Mouse (Mus musculus) hematopoietic stem cell, adult 5-6 weeks (primary cell): ENCODE data around the gene Mecom. TPM values are rescaled to one million over a fixed set of nuclear protein-coding genes. Genes with fewer than 3 reads are reported as not detected.

Source experiments
- ATAC-seq, 2 experiments: fragments of 125-278 bp in 1 of 2; replicated peaks in 1 of 2; 2 replicates each; pipeline ENCODE4 v1.8.0; 2016 to 2017; ENCODE audit warnings: inconsistent platforms in 2 of 2, mild to moderate bottlenecking in 2 of 2, moderate number of reproducible peaks in 2 of 2, low read depth in 1 of 2, moderate TSS enrichment in 1 of 2; ENCODE audit not compliant: low FRiP score in 2 of 2, poor library complexity in 2 of 2, severe bottlenecking in 2 of 2, insufficient read depth in 1 of 2, low TSS enrichment in 1 of 2
- total RNA-seq: library from RNA; stranded (forward); fragments of 172-1452, 232-1000 nt; gene quantifications from 2 replicates; pipeline ENCODE4 v1.2.3, GENCODE M21; 2017

Gene Mecom
- total RNA-seq, 1 experiment from 2014 or later = 82.2 TPM

GRCm38 (mm10) chr3:30093005-30093404 is 454.8 kb downstream of the Mecom start:
- ATAC-seq = no peak

DNA sequence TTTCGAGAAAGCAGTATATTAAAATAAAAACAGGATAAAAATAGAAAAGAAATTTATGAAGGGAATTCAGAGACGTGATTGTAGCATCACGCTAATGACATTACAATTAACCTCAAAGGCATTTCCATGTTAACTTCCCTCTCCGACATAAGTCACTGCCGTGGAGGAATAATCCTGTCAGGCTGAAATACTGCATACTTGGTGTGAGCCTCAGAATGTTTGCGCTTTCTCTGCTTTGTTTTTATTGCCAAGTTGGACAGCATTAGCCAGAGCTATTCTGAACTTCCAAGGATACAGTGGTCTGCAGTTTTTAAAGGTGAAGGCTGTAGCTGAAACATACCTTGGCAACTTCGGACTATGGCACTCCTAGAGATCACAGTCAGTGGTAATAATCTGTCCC is 455.3 kb downstream of the Mecom start:
- ATAC-seq = no peak

DNA sequence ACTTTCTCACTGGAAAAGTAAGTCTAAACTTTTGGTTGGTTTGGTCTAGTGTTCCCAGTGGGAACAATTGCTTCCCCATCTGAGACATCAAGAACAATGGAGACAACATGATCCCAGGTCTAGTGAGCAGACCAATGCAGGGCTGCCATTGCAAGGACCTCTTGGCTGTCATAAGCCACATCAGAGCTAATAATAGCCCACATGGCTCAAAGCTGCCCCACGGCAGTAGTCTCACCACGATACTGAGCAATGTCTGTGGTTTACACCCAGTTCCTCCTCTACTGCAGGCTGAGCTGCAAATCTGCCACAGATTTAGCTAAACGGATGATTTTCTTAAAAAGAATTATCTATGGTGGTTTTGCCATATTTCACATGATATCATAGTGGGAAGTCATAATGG is 455.9 kb downstream of the Mecom start:
- peak; percentile 88 to 90 for ATAC-seq

GRCm38 (mm10) chr3:30091401-30091800 is 456.4 kb downstream of the Mecom start:
- no peak for ATAC-seq

- no peak for ATAC-seq
Measured at GRCm38 (mm10) chr3:30086139-30086538, 461.7 kb downstream of the Mecom start.

DNA sequence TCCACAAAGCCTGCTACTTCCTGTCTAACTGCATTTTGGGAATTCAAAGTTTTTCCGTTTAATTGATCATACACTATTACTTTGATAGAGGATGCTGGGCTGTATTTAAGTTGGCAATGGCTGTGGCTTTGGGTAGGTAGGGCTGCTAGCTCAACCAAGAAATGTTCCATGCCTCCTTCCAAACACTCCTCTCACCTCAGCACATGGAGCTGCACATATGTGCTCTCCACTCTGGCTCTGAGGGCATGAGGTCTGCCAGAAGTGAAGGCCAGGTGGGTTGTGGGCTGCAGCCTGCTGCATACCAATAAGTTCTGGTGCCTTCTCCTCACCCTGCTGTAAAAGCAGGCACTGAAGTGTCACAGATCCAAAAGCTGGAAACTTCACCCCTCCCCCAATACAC is 464.0 kb downstream of the Mecom start:
- ATAC-seq = no peak

DNA sequence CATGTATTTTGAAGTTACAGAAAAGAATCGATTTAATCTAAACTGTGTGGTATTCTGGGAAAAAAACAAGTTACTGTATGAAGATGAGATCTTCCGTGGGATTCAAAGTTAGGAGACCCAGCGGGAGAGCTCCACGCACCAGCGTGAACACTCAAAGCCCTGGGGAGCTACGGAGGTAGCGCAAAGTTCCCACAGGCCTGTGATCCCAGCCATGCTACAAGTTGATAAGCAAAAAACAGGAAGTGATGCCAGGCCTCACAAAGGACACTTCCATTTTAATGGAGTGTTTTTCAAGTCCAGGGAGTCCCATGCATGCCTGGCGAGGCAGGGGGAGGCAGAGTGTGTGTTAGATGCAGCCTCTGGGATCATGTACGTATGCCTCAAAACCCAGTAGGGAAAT is 464.5 kb downstream of the Mecom start:
- peak; percentile 12 to 36; a peak in 2 of 4 replicates for ATAC-seq

DNA sequence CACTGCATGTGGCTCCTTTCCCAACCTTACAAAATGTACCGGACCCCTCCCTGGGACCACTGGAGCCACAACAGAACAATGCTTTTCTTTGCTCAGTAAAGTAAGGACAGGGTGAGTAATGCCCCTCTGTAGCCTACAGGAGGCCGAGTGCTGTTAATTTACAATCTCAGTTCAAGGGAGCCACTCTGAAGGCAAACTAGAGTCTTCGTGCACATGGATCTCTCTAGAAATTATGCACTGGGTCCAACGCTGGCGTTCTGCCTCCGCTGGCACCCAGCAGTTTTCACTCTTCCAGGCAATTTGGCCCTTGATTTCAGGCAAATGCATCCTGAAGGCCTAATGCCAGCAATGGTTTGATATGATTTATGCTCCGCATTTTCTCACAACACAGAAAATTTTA is 467.0 kb downstream of the Mecom start:
- ATAC-seq = no peak

GRCm38 (mm10) chr3:30076522-30076921 is 471.3 kb downstream of the Mecom start:
- ATAC-seq = no peak

- no peak for ATAC-seq
Measured at GRCm38 (mm10) chr3:30071271-30071670, 476.5 kb downstream of the Mecom start.

DNA sequence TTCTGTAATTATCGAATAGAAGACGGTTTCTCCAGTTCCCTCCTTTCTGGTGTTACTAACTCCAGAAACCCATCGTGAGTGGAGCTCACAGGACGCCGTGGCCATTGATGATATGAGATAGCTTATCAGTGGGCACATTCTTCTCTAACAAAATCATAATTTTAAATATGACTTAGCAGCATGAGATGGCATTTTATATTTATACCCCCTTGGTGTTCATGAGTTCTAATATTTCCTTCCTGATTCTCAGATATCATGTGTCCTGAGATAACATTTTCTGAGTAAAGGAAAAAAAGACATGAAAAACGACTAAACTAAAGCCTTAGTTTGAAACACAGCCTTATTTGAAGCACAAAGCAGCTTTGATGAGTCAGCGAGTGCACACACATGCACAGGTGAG is 481.3 kb downstream of the Mecom start:
- peak; percentile 45 to 84; a peak in 3 of 4 replicates for ATAC-seq

- ATAC-seq = no peak
Measured at GRCm38 (mm10) chr3:30060058-30060457, 487.8 kb downstream of the Mecom start.

DNA sequence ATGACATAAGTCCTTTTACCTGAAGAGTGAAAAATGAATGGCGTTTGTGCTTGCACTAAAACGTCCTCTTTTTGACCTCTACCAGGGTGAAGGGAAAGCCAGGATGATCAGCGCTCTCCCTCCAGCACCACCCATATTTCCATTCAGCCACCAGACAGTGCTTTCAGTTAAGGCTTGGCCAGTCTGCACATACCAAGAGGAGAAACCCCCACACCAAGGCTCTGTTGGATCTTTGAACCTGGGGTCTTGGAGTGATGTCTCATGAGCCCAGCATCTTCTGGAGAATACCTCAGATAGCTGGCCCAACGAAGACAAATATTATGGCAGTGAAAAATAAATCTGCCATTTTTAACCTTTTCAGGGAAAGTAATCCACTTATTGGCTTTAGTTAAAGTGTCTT is 488.2 kb downstream of the Mecom start:
- ATAC-seq = no peak

DNA sequence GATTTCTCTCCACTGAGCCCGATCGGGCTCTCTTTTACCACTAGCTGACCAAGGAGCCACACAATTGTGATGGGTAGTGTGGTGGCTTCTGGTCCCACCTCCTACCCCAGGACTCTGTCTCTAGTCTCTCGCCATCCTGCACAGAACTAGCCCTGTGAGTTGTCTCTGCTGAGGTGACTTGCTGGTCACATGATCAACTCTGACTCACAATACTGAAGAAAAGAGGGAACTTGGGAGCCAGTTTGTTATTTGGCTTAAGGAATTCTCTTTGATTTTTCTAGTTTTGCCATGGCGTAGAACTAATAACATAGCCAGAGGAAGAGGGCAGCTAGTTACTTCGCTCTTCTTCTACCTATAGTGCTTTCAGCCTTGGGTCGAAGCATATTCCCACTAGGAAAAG is 496.5 kb downstream of the Mecom start:
- ATAC-seq = no peak

DNA sequence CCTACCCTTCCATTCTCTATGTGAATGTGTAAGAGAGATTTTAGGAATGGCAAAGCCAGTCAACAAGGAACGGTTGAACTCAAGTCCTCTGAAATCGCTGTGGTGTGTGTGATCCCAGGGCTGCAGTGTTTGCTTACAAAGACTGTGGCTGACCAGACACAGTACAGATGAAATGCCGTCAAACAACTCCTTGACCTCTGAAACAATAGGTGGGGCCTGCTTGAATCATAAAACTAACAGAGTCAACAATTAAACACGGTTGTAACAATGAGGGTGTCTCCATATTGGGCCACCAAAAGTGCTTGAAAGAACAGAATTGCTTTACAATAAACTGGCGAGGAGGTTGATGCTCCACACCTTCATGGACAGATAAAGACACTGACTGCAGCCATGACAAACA is 497.0 kb downstream of the Mecom start:
- ATAC-seq = no peak

- no peak for ATAC-seq
Measured at GRCm38 (mm10) chr3:30048792-30049191, 499.0 kb downstream of the Mecom start.

DNA sequence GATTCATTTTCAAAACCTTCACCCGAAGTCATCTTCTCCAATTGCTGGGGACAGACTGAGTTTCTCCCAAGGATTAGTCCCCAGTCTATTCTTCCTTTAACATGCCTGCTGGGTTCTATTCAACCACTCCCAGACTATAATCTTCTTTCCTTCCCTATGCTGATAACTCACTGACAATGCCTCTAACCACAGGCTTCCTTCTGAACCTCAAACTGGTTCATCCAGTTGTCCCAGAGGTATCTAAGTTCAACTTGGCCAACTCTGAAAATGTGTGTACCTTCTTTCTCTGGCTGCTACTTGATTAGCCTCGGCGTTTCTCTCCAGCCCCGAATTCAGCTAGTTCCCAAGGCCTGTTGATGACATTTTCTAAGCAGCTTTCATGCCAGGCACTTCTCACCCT is 499.7 kb downstream of the Mecom start:
- no peak for ATAC-seq

DNA sequence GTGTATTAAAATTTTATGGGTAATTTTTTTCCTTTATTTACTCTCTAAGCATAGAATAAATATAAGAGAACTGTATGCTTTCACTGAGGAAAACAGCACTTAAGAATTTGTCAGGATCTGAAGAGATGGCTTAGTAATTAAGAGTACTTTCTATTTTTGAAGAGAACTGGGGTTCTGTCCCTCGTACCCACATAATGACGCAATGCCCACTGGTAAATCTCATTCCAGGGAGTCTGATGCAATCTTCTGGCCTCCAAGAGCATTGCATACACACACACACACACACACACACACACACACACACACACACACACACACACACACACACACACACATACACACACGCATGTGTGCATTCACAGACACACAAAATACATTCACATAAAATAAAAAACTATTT is 504.3 kb downstream of the Mecom start:
- no peak for ATAC-seq

DNA sequence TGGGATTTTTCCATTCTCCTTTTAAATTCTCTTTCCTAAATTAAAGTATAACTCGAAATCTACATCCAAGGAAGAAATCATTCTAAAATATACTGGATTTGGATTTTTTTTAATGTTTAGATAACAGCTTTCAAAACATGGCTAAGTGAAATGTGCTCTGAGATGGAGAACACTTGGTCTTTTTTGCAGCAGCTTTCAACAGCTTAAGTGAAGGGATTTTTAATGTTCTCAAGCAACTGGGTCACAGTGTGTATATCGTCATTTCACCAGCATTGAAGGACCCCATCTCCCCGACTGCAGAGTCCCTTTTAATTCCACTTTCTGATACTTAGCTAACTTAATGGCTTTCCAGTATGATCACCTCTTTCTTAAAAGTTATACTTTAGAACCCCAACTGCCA is 509.3 kb downstream of the Mecom start:
- ATAC-seq = no peak

DNA sequence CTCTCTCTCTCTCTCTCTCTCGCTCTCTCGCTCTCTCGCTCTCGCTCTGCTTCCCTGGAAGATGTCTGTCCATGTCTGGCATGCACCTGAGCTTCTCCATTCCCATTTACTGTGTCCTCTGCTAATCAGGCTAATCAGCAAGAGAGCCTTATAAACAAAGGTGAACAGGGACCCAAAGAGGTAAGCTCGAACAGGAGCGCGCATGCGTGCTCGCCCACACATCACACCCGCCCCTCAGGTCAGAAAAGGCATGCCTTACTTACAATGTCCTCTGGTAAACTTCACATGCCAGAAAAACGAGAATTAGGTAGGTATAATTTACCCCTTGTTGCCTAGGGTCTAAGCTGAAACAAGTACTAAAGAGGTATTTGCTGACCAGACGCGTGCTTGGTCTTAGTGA is 527.8 kb downstream of the Mecom start:
- ATAC-seq = no peak
